Mouse (Mus musculus) gastrocnemius, adult 8-10 months (tissue): Measurements from ENCODE around the gene Hsd17b3. TPM values are rescaled to one million over a fixed set of nuclear protein-coding genes. Genes with fewer than 3 reads are reported as not detected.

Experiments used
- DNase-seq, 2 experiments: peaks; one replicate each; pipeline ENCODE4 v3.0.0; 2022; ENCODE audit warnings: low spot score in 2 of 2
- total RNA-seq, 4 experiments: library from RNA; stranded (reverse); gene quantifications; 2 replicates each; pipeline ENCODE4 v1.2.4; 2022

The Hsd17b3 gene
- total RNA-seq, result not detected

DNA sequence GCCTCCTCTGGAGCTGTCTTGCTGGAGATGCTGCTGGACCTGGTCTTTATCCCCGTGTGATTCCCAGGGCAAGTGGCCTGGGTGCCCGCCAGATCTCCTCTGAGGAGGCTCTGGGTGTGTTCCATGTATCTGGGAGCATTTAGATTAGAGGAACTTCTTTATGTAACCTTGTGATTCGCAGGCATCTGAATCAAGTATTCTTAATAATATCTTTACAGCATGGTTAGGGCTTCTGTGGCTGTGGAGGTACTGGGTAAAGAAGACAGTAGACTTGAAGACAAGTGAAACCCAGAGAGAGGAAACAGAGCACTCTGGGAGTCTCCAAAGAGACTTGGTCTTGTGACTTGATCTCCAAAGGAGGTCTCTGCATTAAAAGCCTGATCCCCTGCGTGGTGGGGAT, at the start of gene Hsd17b3:
Gene Hsd17b3 (minus strand): TSS at position 101 of the 400 bp plus-strand sequence.
- DNase-seq, result no peak

DNA sequence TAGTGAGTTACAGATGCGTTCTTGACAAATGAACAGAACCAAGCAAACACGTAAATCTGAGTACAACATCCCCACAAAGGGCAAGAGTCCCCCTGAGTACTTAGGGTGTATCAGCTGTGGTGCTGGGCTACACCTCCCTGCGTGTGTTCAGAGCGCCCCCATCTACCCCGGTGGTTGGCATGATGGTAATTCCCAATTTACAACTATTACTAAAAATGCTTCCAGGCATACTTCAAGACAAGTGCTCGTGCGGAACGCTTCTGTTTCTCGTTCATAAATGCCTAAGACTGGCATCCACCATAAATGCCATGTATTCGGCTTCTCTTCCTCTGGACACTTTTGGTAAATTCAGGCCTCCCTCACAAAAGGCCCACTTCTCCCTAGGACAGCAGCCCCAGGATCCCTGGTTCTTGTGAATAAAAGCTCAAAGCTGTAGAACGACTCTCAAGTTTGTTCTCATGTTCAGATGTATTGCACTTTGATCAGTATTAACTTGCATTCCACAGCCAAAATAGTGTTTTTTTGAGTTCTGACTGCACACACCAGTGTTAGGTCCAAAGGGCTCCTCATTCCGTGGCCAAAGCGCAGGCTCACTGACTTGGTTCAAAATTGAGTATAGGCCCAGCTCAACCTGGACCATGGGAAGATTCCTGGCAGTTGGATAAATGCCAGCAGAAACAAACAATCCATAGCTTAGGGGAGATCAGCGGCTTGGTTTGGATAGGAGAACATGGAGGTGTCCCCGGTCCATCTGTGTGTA, 40.8 kb upstream of the Hsd17b3 start:
- DNase-seq, result no peak

GRCm38 (mm10) chr13:64128858-64129615, 40.0 kb upstream of the Hsd17b3 start, which contains the start of gene Slc35d2:
Slc35d2 (minus strand) TSS chr13:64129368.
- DNase-seq, result peak; percentile 14 to 51

DNA sequence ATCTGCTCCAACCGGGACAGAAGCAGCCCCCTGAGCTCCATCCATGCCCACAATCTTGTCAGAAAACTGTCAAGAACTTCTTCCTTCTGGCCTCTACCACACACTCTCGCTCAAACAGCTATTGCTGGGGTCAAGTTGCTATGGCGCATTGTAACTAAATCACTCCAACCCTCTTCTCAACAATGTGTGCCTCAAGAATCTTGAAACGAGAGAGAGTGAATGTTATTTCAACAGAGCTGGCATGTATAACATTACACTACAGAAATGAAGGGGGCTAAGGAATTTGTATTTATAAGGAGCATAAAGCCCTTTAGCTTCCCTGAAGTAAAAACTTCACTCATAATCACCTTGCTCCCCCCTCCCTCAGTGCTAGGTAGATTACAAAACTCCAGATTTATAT, 37.3 kb upstream of the Hsd17b3 start:
- no peak for DNase-seq

GRCm38 (mm10) chr13:64124886-64125285, 35.9 kb upstream of the Hsd17b3 start:
- no peak for DNase-seq

- DNase-seq, result no peak
These were observed 34.6 kb upstream of the Hsd17b3 start for GRCm38 (mm10) chr13:64123491-64124188.

DNA sequence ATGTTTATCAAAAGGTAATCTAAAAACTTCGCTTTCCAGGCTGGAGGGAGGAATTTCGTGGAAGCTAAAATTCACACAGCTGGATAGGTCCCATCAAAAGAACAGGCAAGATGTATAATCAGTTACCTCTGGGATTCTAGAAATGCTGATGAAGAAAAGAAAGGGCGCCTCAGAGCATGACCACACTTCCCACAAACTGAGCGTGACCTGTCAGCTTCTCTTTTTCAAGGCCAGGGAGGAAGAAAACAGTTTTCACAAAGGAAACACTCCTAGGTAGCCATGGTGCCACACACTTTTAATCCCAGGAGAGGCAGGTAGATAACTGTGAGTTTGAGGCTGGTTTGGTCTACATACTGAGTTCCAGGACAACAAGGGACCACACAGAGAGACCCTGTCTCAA, 31.7 kb upstream of the Hsd17b3 start:
- DNase-seq, result no peak

- no peak for DNase-seq
These were observed 28.4 kb upstream of the Hsd17b3 start for GRCm38 (mm10) chr13:64117442-64117841.

- DNase-seq, result no peak
These were observed 21.4 kb upstream of the Hsd17b3 start for GRCm38 (mm10) chr13:64110421-64110820.

DNA sequence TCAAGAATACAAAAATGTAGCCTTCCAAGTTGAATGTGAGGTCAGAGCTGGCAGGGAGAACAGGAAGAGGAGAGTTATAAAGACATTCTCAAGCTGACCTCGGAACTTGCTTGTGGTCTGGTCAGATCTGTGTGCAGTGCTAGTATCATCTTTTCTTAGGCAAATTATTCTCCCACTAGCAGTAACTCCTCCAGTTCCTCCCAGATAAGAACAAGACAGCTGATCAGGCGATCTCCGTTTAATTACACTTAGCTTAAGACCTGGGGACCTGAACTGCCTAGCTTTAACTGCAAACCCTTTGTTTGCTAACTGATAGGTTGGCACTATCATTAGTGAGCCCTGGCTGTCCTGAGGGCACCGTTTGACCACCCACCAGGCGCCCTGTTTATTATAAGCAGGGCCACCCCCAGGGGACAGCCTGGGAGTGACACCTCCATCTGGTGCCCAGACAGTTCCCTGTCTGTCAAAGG, 19.4 kb upstream of the Hsd17b3 start:
- no peak for DNase-seq

DNA sequence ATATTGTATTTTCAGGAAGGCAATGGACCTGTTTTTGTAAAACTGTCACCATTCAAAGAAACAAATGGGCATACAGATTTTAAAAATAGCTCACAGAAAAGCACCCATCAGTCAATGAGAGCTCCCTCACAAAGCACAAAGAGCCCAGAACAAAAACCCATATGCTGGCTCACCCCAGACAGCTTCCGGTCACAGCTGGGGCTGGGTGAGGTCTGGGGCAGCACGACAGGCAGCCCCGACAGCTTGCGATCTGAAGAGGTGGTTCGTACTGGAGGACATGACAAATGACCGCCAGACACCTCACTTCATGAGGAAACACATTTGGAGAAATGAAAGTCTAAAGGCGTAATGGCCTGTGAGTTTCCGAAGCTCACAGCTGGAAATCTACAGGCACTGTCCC, 18.5 kb upstream of the Hsd17b3 start:
- DNase-seq, result no peak

DNA sequence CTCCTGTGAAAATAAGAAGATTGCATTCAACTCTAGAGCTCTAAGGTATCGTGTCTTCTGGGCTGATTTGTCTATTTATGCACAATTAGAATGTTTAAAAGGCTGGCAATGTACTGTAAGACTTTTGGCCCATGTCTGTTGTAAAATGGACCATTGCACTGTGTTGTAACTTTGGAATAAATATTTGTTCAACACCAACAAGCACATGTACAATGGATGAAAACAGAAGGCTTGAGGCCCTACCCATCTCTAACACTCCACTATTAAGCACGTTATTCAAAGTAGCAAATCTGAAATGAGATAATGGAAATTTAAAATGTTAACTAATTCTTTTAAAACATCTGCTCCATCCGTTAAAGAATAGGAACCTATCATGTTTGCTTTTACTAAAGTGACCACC, 18.1 kb upstream of the Hsd17b3 start:
- no peak for DNase-seq

DNA sequence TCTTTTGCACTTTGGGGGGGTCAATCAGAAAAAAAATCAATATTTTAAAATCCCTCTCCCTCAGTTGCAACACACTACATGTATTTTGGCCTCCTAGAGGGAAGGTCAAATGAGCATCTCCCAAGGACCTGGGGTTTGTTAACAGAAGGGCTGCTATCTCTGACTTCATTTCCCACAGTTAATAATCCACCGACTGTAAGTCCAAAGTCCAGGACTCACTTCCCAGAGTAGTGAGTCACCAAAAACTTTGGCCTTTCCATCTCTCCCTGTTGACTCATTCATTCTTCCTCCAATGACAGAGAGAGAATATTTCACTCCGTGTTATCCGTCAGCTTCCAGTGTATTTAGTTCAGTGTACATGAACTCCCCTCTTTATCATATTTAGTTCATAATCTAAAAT, 16.7 kb upstream of the Hsd17b3 start:
- no peak for DNase-seq

DNA sequence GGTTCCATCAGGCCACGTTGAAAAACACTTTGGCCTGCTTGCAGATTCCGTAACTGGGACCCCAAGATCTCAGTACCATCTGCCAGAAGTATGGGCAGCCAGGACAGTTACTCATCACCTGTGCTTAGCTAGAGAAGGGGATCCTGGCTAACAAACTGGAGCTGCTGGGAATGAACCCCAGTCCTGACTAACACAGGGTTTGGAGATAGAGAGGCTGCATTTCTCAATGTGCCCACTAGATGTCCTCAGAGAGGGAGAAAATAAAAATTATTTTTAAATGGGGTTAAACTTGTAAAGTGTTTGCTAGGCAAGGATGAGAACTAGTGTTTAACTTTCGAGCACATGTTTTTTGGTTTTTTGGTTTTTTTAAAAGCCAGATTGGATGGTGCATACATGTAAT, 11.2 kb upstream of the Hsd17b3 start:
- DNase-seq, result no peak

DNA sequence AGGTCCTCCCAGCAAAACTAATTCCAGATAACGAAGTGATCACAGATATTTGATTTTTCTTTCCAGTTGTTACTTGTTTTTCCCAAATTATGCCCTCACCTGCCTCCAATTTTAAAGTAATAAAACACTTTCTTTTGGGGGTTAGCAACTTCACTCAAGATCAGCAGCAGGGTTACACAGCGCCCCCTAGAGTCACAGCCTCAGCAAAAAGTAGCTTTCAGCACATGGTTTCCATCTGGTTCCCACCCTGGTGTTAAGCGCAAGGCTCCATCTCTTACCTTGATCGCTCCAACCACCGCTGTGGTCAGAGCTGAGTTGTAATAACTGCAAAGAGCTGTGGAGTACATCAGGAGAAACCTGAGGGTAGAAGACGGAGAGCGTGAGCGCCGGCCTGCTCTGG, 10.0 kb upstream of the Hsd17b3 start:
- no peak for DNase-seq

DNA sequence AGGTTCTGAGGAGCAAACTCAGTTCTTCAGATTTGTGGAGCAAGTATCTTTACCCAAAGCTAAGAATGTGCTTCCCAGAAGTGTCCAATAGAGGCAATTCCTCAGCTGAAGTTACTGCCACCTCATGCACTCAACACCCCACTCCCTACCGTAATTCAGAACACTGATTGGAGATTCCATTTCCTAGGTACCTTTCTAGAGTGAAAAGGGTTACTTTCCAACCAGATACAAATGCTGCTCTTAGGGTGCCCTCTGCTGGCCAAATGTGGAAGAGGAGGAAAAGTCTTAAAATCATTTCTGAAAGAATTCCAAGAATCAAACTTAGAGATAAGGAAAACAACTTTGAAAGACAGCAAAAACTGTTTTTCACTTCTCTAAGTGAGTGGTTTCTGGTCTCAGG, 4.3 kb upstream of the Hsd17b3 start:
- DNase-seq, result peak; percentile 9 to 26

DNA sequence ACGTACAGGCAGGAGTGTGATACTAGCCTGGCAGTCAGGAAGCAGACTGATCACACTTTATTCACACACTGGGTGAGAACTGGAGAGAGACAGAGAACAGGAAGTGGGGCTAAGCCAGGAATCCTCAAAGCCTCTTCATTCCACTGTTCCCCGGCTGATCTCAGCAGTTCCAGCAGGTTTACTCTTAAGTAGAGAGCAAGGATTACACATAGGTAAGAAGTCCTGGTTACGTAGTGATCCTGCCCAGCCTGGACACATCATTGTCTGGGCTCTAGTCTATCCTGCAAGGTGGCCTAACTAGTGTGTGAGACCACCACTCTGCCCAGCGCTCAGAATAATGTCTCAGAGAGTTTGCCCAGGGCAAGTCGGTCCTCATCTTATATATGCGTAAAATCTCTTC, 3.7 kb upstream of the Hsd17b3 start:
- DNase-seq, result no peak

GRCm38 (mm10) chr13:64092141-64092540, 3.1 kb upstream of the Hsd17b3 start:
- no peak for DNase-seq

DNA sequence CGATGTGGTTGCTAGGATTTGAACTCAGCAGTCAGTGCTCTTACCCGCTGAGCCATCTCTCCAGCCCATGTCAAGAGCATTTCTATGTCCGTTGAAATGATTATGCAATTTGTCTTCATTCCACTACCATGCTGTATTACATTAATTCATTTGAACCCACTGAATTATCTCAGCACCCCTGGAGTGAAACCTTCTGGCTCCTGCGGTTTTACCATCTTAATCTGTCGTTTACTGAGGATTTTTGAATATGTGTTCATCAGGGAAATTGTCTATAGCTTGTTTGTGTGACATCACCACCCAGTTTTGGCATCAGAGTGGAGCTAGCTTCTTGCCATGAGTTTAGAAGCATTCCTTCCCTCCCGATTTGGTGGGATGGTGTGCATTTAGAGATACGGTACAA, 2.0 kb upstream of the Hsd17b3 start:
- no peak for DNase-seq

DNA sequence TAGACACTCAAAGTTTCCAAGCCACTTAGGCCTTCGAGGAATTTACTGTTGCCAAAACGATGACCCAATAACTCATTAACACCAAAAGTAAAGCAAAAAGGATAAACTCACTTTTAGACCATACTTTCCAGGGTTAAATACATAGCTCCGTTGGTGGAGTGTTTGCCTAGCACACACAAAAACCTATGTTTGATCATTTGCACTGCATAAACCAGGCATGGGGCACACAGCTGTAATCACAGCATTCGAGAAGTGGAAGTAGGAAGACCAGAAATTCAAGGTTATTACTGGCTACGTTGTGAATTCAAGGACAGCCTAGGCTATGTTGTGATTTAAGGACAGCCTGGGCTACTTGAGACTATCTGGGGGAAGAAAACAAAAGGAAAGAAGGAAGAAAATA, 1.2 kb upstream of the Hsd17b3 start:
- DNase-seq, result no peak

DNA sequence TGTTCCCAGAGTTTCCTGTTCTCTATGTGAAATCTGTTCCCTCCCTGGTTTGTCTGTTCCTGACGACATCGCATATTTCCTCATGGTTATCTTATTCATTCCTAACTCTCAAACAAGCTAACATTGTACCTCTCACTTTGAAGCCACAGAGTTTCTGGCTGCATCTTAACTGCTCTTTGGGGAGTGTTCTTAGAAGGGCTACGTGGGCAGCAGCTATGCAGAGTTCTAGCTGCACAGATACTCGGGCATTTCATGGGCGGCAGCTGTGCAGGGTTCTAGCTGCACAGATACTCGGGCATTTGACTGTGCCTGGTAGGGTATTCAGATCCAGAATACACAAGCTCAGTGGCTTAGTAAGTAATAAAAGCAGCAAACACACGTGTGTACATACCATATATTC, 973 bp downstream of the Hsd17b3 start:
- no peak for DNase-seq

GRCm38 (mm10) chr13:64086036-64086435, 3.0 kb downstream of the Hsd17b3 start:
- no peak for DNase-seq
